Mouse (Mus musculus) retina, postnatal 7 days (tissue): Measurements from ENCODE around the gene Mapk1ip1l.
A peak's percentile ranks its signal among the peaks of the same experiment; 100 is the strongest.

Experiments used
- DNase-seq: peaks from one replicate; pipeline ENCODE4 v3.0.0-alpha.2; 2012; ENCODE audit warnings: low read depth, low spot score

Mapk1ip1l gene

GRCm38 (mm10) chr14:47297785-47298407 lies at the start of gene Mapk1ip1l:
Gene Mapk1ip1l (plus strand): TSS chr14:47298266.
- peak; percentile 70 for DNase-seq

- DNase-seq, result no peak
Measured at GRCm38 (mm10) chr14:47249839-47250238, 48.2 kb upstream of the Mapk1ip1l start.

DNA sequence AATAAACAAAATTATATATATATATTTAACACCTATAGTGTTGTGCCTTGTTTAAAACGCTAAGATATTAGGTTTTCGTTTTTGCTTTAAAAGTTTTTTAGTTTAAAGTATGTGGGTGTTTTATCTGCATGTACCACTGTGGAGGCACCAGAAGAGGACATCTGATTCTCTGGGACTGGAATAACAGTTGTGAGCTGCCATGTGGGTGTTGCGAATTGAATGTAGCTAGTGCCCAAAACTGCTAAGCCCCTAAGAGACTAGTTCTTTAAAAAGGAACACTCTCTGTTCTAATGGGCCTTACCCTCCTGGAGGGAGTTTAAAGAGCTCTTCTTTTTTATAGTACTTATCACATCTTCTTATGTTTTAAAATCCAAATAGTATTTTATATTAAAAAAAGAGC lies 33.2 kb upstream of the Mapk1ip1l start:
- no peak for DNase-seq

DNA sequence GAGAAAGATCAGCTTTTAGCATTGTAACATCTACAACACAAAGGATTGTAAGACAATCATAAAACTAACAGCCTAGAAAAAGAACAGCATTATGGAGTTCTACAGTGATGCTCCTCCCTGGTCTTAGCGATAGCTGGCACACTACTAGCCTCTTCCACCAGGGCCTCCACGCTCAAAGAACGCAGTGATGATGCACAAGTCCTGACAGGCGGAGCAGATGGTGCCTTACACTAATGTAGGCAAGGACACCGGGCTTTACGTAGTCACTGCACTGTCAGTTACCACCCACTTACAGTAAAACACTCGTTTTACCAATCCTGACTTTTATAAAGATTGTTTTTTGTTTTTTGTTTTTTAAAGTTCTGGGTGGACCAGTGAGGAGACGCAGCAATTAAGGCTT lies 32.2 kb upstream of the Mapk1ip1l start:
- DNase-seq, result no peak

GRCm38 (mm10) chr14:47269056-47269455 lies 29.0 kb upstream of the Mapk1ip1l start:
- DNase-seq, result no peak

- DNase-seq, result no peak
Measured at GRCm38 (mm10) chr14:47269706-47270105, 28.4 kb upstream of the Mapk1ip1l start.

DNA sequence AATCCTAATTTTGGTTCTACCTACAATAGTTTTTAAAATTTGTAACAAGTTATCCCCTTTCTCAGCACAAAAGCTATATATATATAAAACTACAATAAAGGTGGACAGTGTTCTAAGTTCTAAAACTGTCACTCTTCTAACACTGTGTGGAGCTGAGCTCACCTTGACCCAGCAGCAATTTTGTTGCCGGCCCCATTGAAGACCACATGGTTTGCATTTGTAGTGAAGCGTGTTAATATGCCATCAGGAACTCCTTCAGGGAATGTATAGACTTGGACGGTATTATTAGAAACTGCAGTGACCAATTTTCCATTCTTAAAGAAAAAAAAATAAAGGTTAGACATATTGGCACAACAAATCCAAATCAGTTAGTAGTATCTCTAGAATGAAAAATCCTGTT lies 24.3 kb upstream of the Mapk1ip1l start:
- no peak for DNase-seq

DNA sequence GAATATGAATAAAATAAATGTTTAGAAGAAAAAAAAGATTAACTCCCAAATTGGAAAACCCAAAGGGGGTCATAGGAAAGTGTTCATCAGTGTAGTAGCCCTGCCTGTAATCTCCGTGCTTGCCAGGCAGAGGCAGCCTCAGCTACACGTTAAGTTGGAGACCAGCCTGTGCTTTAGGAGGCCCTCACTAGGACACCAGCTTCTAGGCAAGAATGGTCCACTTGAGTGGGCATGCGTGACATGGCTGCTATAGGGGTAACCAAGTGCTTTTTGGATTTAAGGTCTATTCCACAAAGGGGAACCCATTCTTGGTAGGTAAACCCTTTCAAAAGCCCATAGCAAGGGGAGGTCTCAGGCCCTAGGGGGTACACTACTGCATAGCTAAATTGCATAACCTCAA lies 22.6 kb upstream of the Mapk1ip1l start:
- DNase-seq, result no peak

GRCm38 (mm10) chr14:47276036-47276603 lies 21.9 kb upstream of the Mapk1ip1l start:
- DNase-seq, result no peak

DNA sequence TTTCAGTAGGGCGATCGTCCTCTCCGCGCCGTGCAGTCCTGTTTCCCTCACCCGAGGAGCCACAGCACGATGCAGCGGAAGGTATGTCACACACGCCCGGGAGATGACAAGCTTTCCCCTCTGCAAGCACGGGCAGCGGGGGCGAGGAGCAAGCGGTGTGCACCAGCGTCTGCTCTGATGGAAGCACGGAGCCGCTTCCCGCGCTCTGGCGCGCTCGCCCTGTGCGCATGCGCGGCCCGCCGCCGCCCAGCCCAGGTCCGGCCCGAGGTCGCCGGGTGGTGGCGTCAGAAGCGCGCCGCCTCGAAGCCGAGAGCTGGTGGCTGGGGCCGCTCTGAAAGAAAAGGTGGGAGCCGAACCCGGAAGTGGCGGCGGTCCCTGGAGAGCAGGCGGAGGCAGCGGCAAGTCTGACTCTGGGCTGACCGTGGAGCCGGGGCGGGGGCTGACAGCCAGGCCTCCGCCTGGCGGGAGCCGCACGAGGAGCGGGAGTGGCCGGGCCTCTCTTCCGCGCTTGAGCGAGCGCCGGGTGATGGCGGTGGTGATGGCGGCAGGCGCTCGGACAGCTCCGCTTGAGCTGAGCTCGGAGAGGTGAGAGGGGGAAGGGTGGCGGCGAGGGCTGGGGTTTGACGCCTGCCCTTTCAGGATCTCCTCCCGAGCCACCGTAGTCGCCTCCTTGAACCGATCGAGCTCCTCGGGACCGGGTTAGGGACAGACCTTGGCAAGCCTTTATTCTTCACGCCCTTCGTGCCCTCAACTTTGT lies 21.3 kb upstream of the Mapk1ip1l start, which contains the start of the genes Wdhd1 and Socs4:
Gene Wdhd1 (minus strand): TSS at position 221 of the 757 bp plus-strand sequence.
Gene Socs4 (plus strand): TSS at position 295 of the 757 bp plus-strand sequence.
- DNase-seq, result peak; percentile 88

GRCm38 (mm10) chr14:47279058-47279457 lies 19.0 kb upstream of the Mapk1ip1l start:
- DNase-seq, result no peak

DNA sequence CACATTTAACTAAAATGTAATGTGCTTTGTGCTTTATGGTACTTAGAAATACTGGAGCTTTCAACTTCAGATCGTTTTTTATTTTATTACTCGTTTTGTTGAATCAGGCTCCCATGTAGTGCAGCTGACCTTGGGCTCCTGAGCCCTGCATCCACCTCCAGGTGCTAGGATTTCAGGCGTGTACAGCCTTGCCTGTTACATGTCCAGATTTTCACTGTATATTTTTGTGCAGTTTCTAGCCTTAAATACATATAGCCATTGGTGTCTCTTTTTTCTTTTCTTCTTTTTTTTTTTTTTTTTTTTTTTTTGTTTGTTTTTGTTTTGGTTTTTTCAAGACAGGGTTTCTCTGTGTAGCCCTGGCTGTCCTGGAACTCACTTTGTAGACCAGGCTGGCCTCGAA lies 16.5 kb upstream of the Mapk1ip1l start:
- no peak for DNase-seq

DNA sequence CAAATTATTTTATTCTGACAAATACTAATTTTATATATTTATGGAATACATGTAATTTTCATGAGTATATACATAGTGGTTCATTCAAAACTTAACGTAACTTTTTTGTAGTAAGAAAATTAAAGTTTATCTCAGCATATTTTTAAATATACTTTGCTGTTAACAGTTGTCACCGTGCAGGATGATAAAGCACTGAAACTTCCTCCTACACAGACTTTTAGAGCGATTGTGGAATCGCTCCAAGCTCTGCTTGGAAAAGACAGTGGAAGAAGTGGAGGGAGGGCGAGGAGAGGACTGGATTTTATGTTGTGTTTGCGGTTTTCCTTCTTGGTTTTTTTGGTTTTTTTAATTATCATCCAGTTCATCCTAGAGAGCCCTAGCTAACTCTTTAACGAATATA lies 14.5 kb upstream of the Mapk1ip1l start:
- DNase-seq, result no peak

GRCm38 (mm10) chr14:47285271-47285670 lies 12.8 kb upstream of the Mapk1ip1l start:
- no peak for DNase-seq

- DNase-seq, result no peak
Measured at GRCm38 (mm10) chr14:47286215-47286614, 11.9 kb upstream of the Mapk1ip1l start.

DNA sequence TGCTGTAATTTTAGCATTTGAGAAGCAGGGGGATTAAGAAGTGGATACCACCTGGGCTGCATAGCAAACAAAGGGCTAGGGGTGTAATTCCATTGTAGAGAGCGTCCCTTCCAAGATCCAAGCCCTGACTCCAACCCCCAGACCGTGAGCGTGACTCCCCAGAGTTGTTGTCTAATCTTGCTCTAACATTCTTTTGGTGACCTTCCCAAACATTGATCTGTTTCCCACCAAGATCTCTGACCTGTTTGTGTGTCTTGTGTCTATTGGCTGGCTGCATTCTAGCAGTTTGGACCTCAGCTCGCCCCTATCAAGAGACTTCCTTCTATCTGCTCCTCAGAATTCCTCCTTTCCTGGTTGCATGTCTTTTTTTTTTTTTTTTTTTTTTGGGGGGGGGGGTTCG lies 11.0 kb upstream of the Mapk1ip1l start:
- DNase-seq, result no peak

DNA sequence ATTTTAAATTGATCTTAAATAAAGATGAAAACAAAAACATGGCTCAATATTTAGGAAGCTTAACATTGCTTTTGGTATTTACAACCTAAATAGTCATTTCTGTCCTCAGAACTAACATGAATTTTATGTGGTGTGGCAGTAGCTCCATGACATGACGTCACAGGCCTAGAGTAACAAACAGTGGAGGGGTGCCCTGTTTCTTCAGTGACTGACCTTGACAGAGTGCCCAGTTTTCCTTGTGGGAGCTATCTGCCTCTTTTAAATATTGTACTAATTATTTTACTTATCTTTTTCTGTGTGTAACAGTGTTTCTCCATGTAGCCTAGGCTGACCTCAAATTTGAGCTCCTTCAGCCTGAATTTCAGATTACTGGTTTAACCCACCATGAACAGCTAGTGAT lies 6.3 kb upstream of the Mapk1ip1l start:
- DNase-seq, result no peak

DNA sequence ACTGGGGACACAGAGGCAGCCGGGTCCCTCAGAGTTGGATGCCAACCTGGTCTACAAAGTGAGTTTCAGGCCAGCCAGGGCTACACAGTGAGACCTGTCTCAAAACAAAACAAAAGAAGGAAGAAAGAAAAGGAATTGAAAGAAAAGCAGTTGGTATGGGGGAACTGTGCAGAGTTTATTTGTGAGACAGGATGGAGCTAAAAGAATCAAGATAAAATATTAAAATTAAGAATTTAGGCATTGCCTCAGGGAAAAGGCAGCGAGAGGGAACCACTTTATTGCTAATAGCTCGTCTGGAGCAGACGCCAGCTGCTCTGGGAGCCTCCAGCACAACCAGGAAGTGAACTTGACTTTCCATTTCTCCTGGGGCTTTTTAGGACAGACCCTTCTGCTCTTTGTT lies 3.9 kb upstream of the Mapk1ip1l start:
- DNase-seq, result no peak

- DNase-seq, result no peak
Measured at GRCm38 (mm10) chr14:47296232-47296631, 1.8 kb upstream of the Mapk1ip1l start.

DNA sequence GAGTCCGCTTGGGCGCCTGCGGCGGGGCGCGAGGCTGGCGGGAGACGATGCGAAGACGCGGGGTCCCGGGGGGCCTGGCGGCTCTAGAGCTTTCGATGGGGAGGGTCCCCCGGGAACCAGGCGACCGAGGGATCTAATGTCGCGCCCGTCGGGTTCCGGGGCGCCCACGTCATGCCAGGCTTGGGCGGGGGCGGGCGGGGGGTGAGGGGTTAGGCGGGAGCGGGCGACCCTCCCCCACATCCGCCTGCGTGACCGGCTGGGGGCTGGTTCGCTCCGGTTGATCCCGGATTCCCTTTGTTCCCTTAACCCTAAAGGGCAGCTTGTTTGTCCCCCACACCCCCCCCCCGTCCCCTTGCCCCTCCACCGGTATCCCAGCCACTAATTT lies 334 bp downstream of the Mapk1ip1l start:
- DNase-seq, result no peak

DNA sequence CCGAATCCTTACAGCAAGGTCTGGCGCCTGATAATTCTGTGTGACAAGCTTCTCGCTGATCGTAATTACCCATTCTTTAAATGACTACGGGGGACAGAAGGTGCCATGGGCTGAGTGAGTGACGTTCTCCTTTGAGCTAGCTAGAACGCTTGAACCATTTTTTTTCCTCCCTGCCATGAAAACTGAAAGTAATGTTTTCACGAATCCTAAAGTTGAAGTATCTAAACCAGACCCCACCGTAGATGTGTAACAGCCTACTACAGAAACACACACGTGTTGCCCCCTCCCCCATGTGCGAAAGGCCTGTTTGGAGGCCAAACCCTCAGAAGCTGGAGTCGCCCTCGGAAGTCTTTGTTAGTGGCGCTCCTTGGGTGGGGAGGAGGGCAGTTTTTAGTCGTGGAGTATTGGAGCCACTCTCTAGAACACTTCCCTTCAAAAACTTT lies 774 bp downstream of the Mapk1ip1l start:
- DNase-seq, result no peak

- DNase-seq, result no peak
Measured at GRCm38 (mm10) chr14:47302885-47303680, 5.0 kb downstream of the Mapk1ip1l start.
